Mouse (Mus musculus) lung, adult 2 months (tissue): ENCODE data around the gene Slc38a3. TPM values are rescaled to one million over a fixed set of nuclear protein-coding genes. Genes with fewer than 3 reads are reported as not detected.

Experiments used
- DNase-seq: peaks from one replicate; pipeline ENCODE4 v3.0.0; 2022
- H3K4me1 ChIP-seq: fragments of 200-500 bp; 2 replicates; pipeline ENCODE4 v1.6.1; 2011; ENCODE audit warnings: low read length; ENCODE audit not compliant: control insufficient read depth, insufficient read depth
- H3K4me3 ChIP-seq: fragments of 200-500 bp; replicated peaks from 2 replicates; pipeline ENCODE3; 2011; ENCODE audit warnings: low read depth, mild to moderate bottlenecking, control low read depth, low read length; ENCODE audit errors: extremely low read depth
- CTCF ChIP-seq: fragments of 200-500 bp; IDR thresholded peaks from 2 replicates; pipeline ENCODE4 v1.5.1; 2011; ENCODE audit warnings: mild to moderate bottlenecking, low read length, control low read depth; ENCODE audit not compliant: insufficient read depth
- POLR2A ChIP-seq: fragments of 200-500 bp; IDR thresholded peaks from 2 replicates; pipeline ENCODE4 v1.6.1; 2011; ENCODE audit warnings: low read depth, mild to moderate bottlenecking, control low read depth, low read length, borderline replicate concordance; ENCODE audit errors: extremely low read depth
- WGBS: fragments of 180-500 bp; shearing (Covaris S2); methylation state at CpG from one replicate; pipeline ENCODE4 v1.1.7; 2018; 5-methylcytosine and 5-hydroxymethylcytosine counted together
- polyA plus RNA-seq: library from polyadenylated mRNA; depleted of rRNA; stranded (reverse); fragments of >200 nt; gene quantifications from 2 replicates; pipeline ENCODE4 v1.2.3, GENCODE M21; 2012

Slc38a3 gene
- polyA plus RNA-seq, 1 experiment: 16.1 TPM

- WGBS: 22% methylated on average over 14 of the region's 14 CpGs
- no peak for TF ChIP-seq POLR2A
- no peak for TF ChIP-seq CTCF
- H3K4me3 ChIP-seq: no peak overlapping the region
- H3K4me1 ChIP-seq: peaks cover 71% of the 10 kb centered on the region
- DNase-seq: peak; percentile 28
Measured at GRCm38 (mm10) chr9:107629901-107630425, 39.4 kb downstream of the Slc38a3 start.

DNA sequence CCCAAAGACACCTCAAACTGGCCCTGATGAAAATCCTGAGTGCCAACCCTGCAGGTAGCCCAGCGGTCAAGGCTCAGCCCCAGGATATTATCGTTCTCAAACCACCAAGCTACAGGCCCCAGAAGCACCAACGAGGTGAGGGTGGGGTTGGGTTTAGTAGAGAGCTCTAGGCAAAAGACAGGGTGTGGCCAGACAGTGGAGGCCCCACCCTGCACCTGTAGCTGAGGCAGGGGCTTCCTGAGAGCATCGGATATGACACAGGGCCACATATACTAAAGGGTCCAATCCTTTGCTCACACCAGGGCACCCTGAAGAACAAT, 40.0 kb downstream of the Slc38a3 start:
- 14% methylated on average over 4 of the region's 4 CpGs for WGBS
- DNase-seq: no peak
- TF ChIP-seq CTCF (no peak), POLR2A (no peak)
- peaks cover 76% of the 10 kb centered on the region for H3K4me1 ChIP-seq
- H3K4me3 ChIP-seq: no peak overlapping the region

GRCm38 (mm10) chr9:107628721-107629410, 40.5 kb downstream of the Slc38a3 start:
- peak; percentile 34 for DNase-seq
- Histone ChIP-seq H3K4me3 (peak overlapping the region; percentile 45), H3K4me1 (peaks cover 81% of the 10 kb centered on the region)
- 20% methylated on average over 15 of the region's 15 CpGs for WGBS
- TF ChIP-seq CTCF: no peak
- TF ChIP-seq POLR2A: 0 out of 2 replicates have a peak, but pooled peaks have one; percentile 32

DNA sequence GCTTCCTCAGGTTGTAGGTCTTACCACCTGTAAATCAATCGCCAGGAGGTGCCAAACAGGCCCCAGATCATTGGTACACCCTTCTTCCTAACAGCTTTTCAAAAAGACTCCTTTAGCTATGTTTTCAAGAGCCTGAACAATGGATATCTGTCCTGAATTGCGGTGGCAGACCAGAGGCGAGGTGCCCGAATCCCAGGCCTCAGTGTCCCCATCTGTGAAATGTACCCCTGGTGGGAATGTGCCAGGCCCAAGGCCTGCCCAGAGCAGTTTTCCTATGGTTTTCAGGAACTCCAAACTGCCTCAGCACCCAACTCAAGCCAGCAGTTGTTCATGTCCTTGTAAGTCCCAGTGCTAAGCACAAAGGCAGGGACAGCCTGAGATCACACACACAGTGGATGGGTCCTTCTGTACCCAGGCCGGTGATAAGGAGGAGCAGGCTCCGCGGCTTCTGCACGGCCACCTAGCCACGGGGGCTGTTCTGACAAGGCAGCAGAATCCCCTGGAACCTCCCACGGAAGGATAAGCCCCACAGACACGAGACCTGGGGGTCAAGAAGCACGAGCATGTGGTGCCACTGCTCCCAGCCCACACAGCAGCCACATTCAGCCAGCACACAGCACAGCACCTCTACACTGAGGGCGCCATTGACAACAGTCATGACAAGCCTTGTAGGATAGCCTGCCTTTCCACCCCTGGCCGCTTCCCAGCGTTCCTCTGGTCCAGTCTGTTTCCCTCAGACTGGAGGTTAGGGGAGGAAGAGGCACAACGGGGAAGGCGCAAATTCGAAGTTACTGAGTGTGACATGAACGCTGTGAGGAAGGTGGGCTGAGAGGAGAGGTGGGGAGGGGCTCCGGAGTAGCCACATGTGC, 41.7 kb downstream of the Slc38a3 start:
- DNase-seq: peak; percentile 9
- Histone ChIP-seq H3K4me3 (no peak overlapping the region), H3K4me1 (peaks cover 82% of the 10 kb centered on the region)
- WGBS: 28% methylated on average over 20 of the region's 20 CpGs
- TF ChIP-seq POLR2A: no peak
- no peak for TF ChIP-seq CTCF

DNA sequence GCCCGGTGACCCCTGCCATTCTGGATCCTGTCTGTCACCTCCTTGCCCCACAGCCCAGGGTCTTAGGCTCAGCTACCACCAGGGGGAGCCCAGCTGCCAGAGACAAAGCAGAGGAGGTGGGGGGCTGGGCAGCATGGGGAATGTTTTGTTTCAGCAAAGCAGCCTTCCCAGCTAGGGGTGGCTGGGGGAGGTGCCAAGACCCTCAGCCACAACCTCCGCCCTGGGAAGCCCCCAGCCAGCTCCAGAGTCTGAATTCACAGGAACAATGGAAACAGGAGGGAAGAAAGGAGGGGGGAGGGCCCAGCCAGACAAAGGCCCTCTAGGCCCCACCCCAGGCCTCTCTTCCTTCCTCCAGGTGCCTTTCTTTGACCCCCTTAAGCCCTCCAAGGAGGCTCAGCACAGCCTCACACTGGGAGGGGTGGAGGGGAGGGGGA, 42.5 kb downstream of the Slc38a3 start:
- Histone ChIP-seq H3K4me1 (peaks cover 74% of the 10 kb centered on the region), H3K4me3 (peak overlapping the region; percentile 20)
- DNase-seq: peak; percentile 78
- TF ChIP-seq CTCF (peak; percentile 78), POLR2A (no peak)
- WGBS: 0% methylated on average over 2 of the region's 2 CpGs

DNA sequence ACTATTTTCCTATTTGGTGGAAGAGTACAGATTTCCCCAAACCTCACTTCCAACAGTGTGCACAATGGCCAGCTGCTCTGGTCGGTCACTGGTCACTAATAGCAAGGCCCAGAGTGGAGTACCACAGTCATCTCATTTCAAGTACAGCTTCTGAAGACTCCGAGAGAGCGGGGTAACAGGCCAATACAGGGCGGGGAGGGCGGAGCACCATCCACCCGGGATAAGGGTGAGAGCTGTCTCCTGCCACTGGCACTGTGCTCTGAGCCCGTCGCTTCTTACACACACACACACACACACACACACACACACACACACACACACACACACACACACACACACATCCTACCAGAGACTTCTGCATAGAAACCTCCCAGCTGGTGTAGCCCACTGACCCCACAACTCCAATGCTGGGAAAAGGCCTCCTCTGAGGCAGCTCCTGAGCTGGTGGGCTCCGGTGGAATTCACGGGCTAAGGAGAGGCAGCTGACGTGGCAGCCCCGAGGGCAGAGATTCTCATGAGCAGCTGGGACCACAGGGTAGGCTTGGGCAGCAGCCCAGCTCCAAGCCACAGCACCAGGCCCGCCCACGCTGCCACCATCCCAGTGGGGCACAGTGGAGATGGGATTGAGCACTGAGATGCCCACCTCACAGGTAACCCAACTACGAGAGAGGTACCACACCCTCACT, 43.0 kb downstream of the Slc38a3 start:
- TF ChIP-seq POLR2A: no peak
- TF ChIP-seq CTCF: no peak
- 22% methylated on average over 14 of the region's 15 CpGs for WGBS
- peak overlapping the region; percentile 20 for H3K4me3 ChIP-seq
- peak; percentile 14 for DNase-seq
- H3K4me1 ChIP-seq: peaks cover 70% of the 10 kb centered on the region

GRCm38 (mm10) chr9:107625351-107626128, 43.8 kb downstream of the Slc38a3 start:
- TF ChIP-seq POLR2A (no peak), CTCF (0 out of 2 replicates have a peak, but pooled peaks have one; percentile 15)
- DNase-seq: peak; percentile 7
- no peak overlapping the region for H3K4me3 ChIP-seq
- WGBS: 80% methylated on average over 12 of the region's 12 CpGs
- H3K4me1 ChIP-seq: peaks cover 70% of the 10 kb centered on the region

DNA sequence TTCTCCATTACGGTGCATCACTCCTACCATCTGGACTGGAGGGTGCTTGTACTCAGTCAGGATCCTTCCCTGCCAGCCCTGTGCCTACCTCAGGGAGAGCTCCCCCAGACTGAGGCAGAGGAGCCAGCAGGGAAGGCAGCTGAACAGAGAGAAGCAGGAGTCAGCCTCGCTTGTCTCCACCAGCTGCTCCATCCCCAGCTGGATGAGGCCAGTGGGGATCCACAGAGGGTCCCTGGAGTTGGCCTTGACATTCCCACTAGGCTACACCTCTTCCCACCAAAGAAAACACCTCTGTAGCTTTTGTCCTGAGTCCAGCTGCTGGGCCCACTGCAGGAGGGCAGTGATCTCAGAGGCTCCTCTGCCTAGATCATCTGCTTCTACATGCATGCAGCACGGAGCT, 44.4 kb downstream of the Slc38a3 start:
- no peak overlapping the region for H3K4me3 ChIP-seq

More for the DNA sequence above, 44.4 kb downstream of the Slc38a3 start:
- WGBS: 62% methylated on average over 3 of the region's 3 CpGs
- TF ChIP-seq POLR2A: no peak
- no peak for TF ChIP-seq CTCF
- peaks cover 64% of the 10 kb centered on the region for H3K4me1 ChIP-seq
- no peak for DNase-seq
